Mouse (Mus musculus) splenic B cell, adult 2 months (primary cell): ENCODE results near the gene Npnt.

Source experiments
- DNase-seq: peaks from one replicate; pipeline ENCODE4 v3.0.0-alpha.2; 2011; ENCODE audit warnings: low read depth, low spot score
- H3K27me3 ChIP-seq: 2 replicates; pipeline ENCODE4 v1.6.1; 2012; ENCODE audit warnings: mild to moderate bottlenecking, low read length, moderate library complexity, mixed read lengths; ENCODE audit not compliant: control insufficient read depth, poor library complexity, insufficient read depth, severe bottlenecking
- H3K36me3 ChIP-seq: 2 replicates; pipeline ENCODE4 v1.6.1; 2012; ENCODE audit warnings: mild to moderate bottlenecking, low read length, moderate library complexity, mixed read lengths; ENCODE audit not compliant: control insufficient read depth, poor library complexity, insufficient read depth, severe bottlenecking

The Npnt gene

GRCm38 (mm10) chr3:132915661-132916060 is 34.4 kb downstream of the Npnt start:
- no peaks in the 10 kb centered on the region for H3K27me3 ChIP-seq
- no peaks in the 10 kb centered on the region for H3K36me3 ChIP-seq
- DNase-seq = no peak

GRCm38 (mm10) chr3:132912420-132912819 is 37.7 kb downstream of the Npnt start:
- no peaks in the 10 kb centered on the region for H3K27me3 ChIP-seq
- no peak for DNase-seq
- no peaks in the 10 kb centered on the region for H3K36me3 ChIP-seq

- Histone ChIP-seq H3K36me3 (no peaks in the 10 kb centered on the region), H3K27me3 (no peaks in the 10 kb centered on the region)
- no peak for DNase-seq
These were observed 38.4 kb downstream of the Npnt start for GRCm38 (mm10) chr3:132911716-132912115.

GRCm38 (mm10) chr3:132910727-132911126 is 39.4 kb downstream of the Npnt start:
- Histone ChIP-seq H3K36me3 (no peaks in the 10 kb centered on the region), H3K27me3 (no peaks in the 10 kb centered on the region)
- no peak for DNase-seq

- no peaks in the 10 kb centered on the region for H3K36me3 ChIP-seq
- DNase-seq = no peak
- no peaks in the 10 kb centered on the region for H3K27me3 ChIP-seq
These were observed 40.4 kb downstream of the Npnt start for GRCm38 (mm10) chr3:132909736-132910135.

GRCm38 (mm10) chr3:132907506-132908203 is 42.4 kb downstream of the Npnt start:
- DNase-seq = no peak
- H3K36me3 ChIP-seq = no peaks in the 10 kb centered on the region
- no peaks in the 10 kb centered on the region for H3K27me3 ChIP-seq

GRCm38 (mm10) chr3:132905224-132905930 is 44.7 kb downstream of the Npnt start:
- no peaks in the 10 kb centered on the region for H3K36me3 ChIP-seq
- no peaks in the 10 kb centered on the region for H3K27me3 ChIP-seq
- DNase-seq = no peak

GRCm38 (mm10) chr3:132903386-132903785 is 46.7 kb downstream of the Npnt start:
- Histone ChIP-seq H3K27me3 (no peaks in the 10 kb centered on the region), H3K36me3 (no peaks in the 10 kb centered on the region)
- no peak for DNase-seq

- DNase-seq = no peak
- Histone ChIP-seq H3K27me3 (no peaks in the 10 kb centered on the region), H3K36me3 (no peaks in the 10 kb centered on the region)
These were observed 47.2 kb downstream of the Npnt start for GRCm38 (mm10) chr3:132902921-132903320.

- Histone ChIP-seq H3K27me3 (no peaks in the 10 kb centered on the region), H3K36me3 (no peaks in the 10 kb centered on the region)
- no peak for DNase-seq
These were observed 47.9 kb downstream of the Npnt start for GRCm38 (mm10) chr3:132902206-132902605.

GRCm38 (mm10) chr3:132897891-132898290 is 52.2 kb downstream of the Npnt start:
- Histone ChIP-seq H3K36me3 (no peaks in the 10 kb centered on the region), H3K27me3 (no peaks in the 10 kb centered on the region)
- no peak for DNase-seq

- no peaks in the 10 kb centered on the region for H3K36me3 ChIP-seq
- DNase-seq = no peak
- no peaks in the 10 kb centered on the region for H3K27me3 ChIP-seq
These were observed 52.7 kb downstream of the Npnt start for GRCm38 (mm10) chr3:132897390-132897789.

GRCm38 (mm10) chr3:132894086-132894485 is 56.0 kb downstream of the Npnt start:
- Histone ChIP-seq H3K36me3 (no peaks in the 10 kb centered on the region), H3K27me3 (no peaks in the 10 kb centered on the region)
- no peak for DNase-seq

GRCm38 (mm10) chr3:132893676-132894075 is 56.4 kb downstream of the Npnt start:
- DNase-seq = no peak
- no peaks in the 10 kb centered on the region for H3K27me3 ChIP-seq
- no peaks in the 10 kb centered on the region for H3K36me3 ChIP-seq

- no peaks in the 10 kb centered on the region for H3K27me3 ChIP-seq
- no peaks in the 10 kb centered on the region for H3K36me3 ChIP-seq
- DNase-seq = no peak
These were observed 57.0 kb downstream of the Npnt start for GRCm38 (mm10) chr3:132893044-132893443.
